Mouse (Mus musculus) 3T3-L1 (cell line): ENCODE measurements at regions not wholly inside any gene's neighbourhood (a gene's known extent, or its start where the extent isn't known, plus 50 kb on each side); places are given as distances from the start of the nearest gene placed in this dataset.

Experiments used
- DNase-seq: peaks from one replicate; pipeline ENCODE4 v3.0.0-alpha.2; 2015; ENCODE audit warnings: low read depth, low spot score

DNA sequence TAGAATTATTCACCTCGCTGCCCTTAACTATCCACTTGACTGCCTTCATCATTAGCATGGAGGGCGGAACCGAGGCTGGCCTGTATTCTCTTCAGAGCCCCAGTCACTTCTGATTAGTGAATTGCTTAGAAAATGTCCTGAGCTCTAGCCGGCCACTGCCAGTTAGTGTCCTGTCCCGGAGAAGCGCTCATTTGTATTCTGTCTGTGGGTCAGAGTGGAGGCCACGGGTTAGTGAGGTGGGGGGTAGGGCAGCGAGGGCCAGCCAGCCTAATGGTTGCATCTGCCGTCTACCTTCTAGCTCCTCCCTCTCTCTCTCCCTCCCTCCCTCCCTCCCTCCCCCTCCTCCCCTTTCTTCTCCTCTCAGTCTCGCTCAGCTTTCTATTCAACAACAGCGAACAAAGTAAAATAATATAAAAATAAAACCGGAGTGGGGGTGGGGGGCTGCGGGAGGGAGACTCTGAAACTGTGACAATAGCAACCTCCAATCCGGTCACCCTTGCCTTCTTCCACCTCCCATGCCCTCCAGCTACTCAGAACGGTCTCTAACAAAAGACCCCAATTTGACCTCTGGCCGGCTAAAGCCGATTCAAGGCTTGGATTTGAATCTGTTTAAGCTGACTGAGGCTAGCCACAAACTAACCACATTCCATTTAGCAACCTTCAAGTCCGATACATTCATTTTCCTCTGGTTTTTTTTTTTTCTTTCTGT, 155.6 kb upstream of the Klf3 start:
- DNase-seq, result no peak

- no peak for DNase-seq
Measured at GRCm38 (mm10) chr5:64648492-64648891, 154.7 kb upstream of the Klf3 start.

- peak; percentile 54 for DNase-seq
Measured at GRCm38 (mm10) chr5:64651407-64651806, 151.8 kb upstream of the Klf3 start.

DNA sequence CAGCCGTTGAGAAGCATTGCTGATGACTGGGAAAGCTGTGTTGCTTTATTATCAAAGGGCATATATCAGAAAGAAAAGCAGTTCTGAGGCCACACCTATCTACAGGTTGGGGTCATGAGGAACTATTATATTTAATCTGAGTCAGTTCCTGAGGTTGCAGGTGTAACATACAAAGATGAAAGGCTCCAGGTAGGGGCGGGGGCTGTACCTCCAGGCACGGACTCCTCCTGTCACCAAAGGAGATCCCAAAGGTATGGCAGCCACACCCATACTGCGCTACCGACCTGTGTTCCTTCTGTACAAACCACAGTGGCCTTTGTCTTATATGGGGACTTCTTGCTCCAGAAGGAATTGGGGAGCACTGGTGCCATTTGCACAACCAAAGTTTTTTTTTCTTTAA, 149.4 kb upstream of the Klf3 start:
- DNase-seq, result no peak

- DNase-seq, result peak; percentile 77
Measured at GRCm38 (mm10) chr5:64655286-64655685, 147.9 kb upstream of the Klf3 start.

DNA sequence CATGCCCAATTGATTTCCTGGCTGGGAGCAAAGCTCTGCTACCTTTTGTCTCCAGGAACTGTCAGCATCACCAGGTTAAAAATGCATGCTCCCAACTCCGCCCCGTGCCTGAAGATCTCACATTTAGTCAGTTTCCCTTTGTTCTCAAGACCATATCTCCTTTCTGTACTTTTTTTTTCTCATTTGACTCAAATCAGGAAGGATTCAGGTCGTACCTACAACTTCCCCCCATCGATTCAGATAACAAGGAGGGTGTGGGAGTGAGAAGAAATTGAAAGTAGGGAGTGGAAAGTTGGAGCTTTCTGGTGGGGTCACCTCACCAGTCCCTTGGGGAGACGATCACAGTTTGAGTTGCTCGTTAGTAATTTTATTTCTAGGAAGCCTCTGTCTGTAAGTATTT, 141.2 kb upstream of the Klf3 start:
- DNase-seq, result no peak

DNA sequence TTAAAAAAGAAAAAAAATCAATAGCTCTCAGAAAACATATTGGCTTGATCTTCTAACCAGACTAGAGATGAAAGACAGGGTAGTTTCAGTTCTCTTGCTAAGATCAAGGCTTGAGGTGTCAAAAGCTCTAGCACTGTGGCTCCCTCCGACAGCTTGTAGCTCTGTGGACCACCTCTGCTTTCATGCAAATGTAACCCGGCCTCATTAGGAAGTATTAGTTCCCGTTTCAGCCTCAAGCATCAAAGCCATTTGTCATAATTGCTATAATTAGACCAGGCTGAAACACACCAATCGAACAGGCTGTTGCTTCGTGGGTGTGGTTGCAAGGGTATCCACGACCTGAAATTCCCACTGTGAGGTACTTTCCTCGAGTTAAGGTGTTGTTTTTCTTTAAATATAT, 140.7 kb upstream of the Klf3 start:
- no peak for DNase-seq

- DNase-seq, result no peak
Measured at GRCm38 (mm10) chr5:64663766-64664165, 139.4 kb upstream of the Klf3 start.

GRCm38 (mm10) chr5:64665064-64665463, 138.1 kb upstream of the Klf3 start:
- no peak for DNase-seq

- DNase-seq, result peak; percentile 71
Measured at GRCm38 (mm10) chr5:64666256-64666655, 136.9 kb upstream of the Klf3 start.

DNA sequence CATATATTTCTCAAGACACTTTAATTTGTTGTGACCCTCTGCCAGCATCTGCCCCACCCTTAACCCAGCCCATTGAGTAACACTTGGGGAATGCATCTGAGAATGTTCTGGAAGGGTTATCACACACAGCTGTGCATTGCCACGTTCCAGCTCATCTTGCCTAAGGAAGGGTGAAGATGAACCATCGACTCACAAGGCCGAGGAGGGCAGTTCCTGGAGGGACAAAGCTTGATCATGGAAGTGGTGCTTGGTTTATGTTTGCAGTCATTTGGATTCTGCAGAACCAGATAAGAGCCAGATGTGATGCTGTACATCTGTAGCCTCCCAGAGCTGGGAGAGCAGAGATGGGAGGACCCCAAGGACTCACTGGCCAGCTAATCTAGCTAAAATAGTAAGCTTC, 136.1 kb upstream of the Klf3 start:
- peak; percentile 94 for DNase-seq

GRCm38 (mm10) chr5:64673861-64674260, 129.3 kb upstream of the Klf3 start:
- DNase-seq, result no peak

GRCm38 (mm10) chr5:64676214-64676945, 126.8 kb upstream of the Klf3 start:
- DNase-seq, result no peak

GRCm38 (mm10) chr5:64676946-64677588, 126.1 kb upstream of the Klf3 start:
- peak; percentile 70 for DNase-seq

DNA sequence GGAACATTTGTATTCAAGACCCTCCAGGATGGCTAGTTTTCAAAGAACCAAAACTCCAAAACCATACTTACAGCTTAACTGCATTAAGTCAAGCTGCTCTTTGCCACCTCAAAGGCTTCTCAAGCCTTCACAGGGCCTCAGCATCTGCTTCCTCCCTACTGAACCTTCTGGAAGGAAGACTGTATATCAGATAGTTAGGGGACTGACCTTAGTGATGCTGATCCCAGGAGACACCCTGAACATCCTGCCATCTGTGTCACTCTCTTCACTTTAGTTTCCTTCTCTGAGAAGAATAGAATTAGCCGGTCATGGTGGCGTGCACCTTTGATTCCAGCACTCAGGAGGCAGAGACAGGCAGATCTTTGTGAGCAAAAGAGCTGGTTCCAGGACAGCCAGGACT, 124.5 kb upstream of the Klf3 start:
- no peak for DNase-seq

DNA sequence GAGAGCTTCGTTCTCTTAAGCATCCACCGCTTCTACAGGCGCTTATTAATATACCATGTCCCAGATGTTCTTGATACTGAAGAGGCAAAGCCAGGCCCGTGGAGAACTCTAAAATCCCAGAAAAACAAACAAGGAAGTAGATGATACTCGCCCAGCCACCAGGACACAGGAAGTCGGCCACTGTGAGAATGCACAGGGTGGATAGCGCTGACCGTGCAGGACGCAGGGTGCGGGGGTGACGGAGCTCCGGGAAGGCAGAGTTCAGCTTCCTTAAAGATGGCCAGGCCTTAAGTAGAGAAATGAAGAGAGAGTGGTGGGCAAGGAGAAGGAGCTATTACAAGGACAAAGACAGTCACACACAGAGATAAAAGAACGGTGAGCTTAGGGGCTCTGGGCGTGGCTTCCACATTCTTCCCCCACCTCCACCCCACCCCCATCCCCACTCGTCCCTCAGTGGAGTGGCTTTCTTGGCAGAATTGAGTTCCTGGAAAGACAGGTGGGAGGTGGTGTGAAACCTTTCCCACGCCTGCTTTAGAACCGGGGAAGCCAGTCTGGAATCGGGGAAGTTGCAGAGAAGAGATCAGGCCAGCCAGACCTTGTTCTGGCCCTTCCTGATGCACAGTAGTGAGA, 123.1 kb upstream of the Klf3 start:
- DNase-seq, result no peak

DNA sequence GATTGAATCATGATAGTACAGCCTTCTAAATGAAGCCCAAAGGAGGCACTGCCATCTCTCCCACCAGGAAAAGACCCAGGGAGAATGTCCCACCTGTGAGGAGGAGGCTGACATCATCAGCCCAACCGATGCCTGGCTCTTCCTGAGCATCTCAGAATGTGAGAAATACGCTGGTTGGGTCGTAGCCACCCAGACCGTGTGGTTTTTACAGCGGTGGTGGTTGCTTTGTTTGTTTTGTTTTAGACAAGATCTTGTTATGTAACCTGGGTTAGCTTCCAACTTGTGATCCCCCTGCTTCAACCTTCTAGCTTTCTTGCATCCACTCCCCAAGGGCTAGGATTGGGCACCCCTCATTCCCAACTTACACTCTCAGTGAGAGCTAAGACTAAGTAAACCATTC, 122.0 kb upstream of the Klf3 start:
- DNase-seq, result no peak

DNA sequence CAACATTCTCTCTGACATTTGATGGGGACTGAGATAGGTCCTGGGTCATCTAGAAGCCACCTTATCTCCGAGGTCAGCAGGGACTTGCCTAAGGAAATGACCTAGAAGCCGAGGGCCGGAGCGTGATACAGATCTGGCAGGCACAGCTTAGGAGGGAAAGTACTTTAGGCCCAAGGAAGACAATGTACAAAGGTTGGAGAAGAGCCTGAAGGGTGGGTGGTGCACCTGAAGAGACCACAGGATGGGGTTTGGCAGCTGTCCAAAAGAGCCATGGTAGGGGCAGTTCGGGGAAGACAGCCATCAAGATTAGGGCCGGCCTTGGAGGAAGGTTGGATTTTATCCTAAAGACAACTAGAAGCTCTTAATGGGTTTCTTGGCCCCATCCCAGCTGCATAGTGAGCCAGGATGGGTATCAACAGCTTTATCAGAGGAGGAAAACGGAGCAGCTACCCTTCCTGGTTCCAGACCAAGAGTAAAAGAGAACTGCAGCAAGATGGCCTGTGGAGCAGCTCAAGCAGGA, 120.8 kb upstream of the Klf3 start:
- no peak for DNase-seq

DNA sequence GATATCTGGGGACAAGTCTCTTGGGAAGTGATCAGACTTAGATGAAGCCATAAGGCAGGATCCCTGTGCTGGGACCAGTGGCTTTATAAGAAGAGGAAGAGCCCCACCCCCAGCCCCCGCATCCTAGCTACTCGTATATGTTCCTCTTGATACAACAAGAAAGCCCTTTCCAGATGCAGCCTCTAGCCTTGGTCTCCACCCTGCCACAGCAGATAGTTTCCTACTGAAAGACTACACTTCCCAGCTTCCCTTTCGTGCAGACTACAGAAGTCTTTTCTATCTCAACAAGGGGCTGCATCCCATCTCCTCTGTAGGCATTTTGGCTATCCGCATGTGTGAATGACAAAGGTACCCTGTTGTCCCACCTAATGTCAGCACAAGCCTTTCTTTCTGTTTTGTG, 119.8 kb upstream of the Klf3 start:
- DNase-seq, result no peak

- DNase-seq, result no peak
Measured at GRCm38 (mm10) chr5:64684275-64684674, 118.9 kb upstream of the Klf3 start.

GRCm38 (mm10) chr5:64690148-64690547, 113.0 kb upstream of the Klf3 start:
- DNase-seq, result no peak
